Comparison of ENCODE assay signal across 35 mouse cellular contexts in genomic region chr9:70097542-70097941, GRCm38 (mm10). TPM values are rescaled to one million over a fixed set of nuclear protein-coding genes. Genes with fewer than 3 reads are reported as not detected.
"Had no signal": no experiment of that assay in that cellular context is flagged by ENCODE, and none has a peak within 500 bp of the region (broad histone marks: within the 10 kb centered on the region; RNA-seq: fewer than 3 reads in every experiment).

No protein-coding gene starts in this region.

- ATAC-seq: hindbrain, embryonic 16.5 days; hindbrain, postnatal 0 days; inflammation-experienced regulatory T-cells, adult 6 months; intestine, embryonic 15.5 days; intestine, postnatal 0 days had no signal

- H3K36me3 ChIP-seq: hindbrain, embryonic 12.5 days; intestine, embryonic 15.5 days; kidney, embryonic 15.5 days had no signal

- H3K27me3 ChIP-seq: heart, embryonic 12.5 days; heart, embryonic 13.5 days; heart, embryonic 15.5 days; hindbrain, embryonic 12.5 days; hindbrain, embryonic 13.5 days; hindbrain, embryonic 15.5 days; intestine, embryonic 15.5 days; kidney, embryonic 15.5 days had no signal

- H3K4me2 ChIP-seq: heart, embryonic 11.5 days; heart, embryonic 12.5 days; heart, embryonic 13.5 days; heart, embryonic 15.5 days; hindbrain, embryonic 12.5 days; hindbrain, embryonic 13.5 days; hindbrain, embryonic 14.5 days; hindbrain, embryonic 15.5 days; intestine, embryonic 15.5 days; kidney, embryonic 15.5 days had no signal

- H3K9ac ChIP-seq: heart, embryonic 12.5 days; heart, embryonic 13.5 days; heart, embryonic 15.5 days; hindbrain, embryonic 12.5 days; hindbrain, embryonic 13.5 days; hindbrain, embryonic 14.5 days; hindbrain, embryonic 15.5 days; intestine, embryonic 15.5 days; kidney, embryonic 15.5 days had no signal

- H3K27ac ChIP-seq: heart, embryonic 13.5 days; heart, embryonic 15.5 days; hindbrain, embryonic 10.5 days; hindbrain, embryonic 12.5 days; hindbrain, embryonic 13.5 days; hindbrain, embryonic 14.5 days; hindbrain, embryonic 15.5 days; hindbrain, postnatal 0 days; intestine, embryonic 15.5 days; kidney, embryonic 15.5 days; kidney, postnatal 0 days; layer of hippocampus, adult 2 months; left cerebral cortex, adult 2 months had no signal

- H3K4me1 ChIP-seq: heart, embryonic 12.5 days; heart, embryonic 13.5 days; heart, embryonic 15.5 days; hindbrain, embryonic 10.5 days; hindbrain, embryonic 12.5 days; hindbrain, embryonic 13.5 days; hindbrain, embryonic 15.5 days; intestine, embryonic 15.5 days; kidney, embryonic 15.5 days had no signal

- DNase-seq: heart, postnatal 10 days; heart, postnatal 14 days; heart, postnatal 36 days; heart, postnatal 4 days; kidney, adult 11 months; kidney, adult 18-20 months; kidney, adult 2 months; kidney, adult 8-10 months; kidney, adult 9 months; kidney, postnatal 10 days; kidney, postnatal 14 days; kidney, postnatal 25 days; kidney, postnatal 36 days; kidney, postnatal 4 days; layer of hippocampus, adult 9-11 months; layer of hippocampus, postnatal 36 days had no signal

- H3K9me3 ChIP-seq: heart, embryonic 13.5 days; heart, embryonic 15.5 days; hindbrain, embryonic 15.5 days; intestine, embryonic 15.5 days; kidney, embryonic 15.5 days had no signal

- H3K4me3 ChIP-seq: heart, embryonic 12.5 days; heart, embryonic 13.5 days; heart, embryonic 15.5 days; hindbrain, embryonic 10.5 days; hindbrain, embryonic 12.5 days; hindbrain, embryonic 13.5 days; hindbrain, embryonic 15.5 days; intestine, embryonic 15.5 days; kidney, embryonic 15.5 days; layer of hippocampus, adult 2 months; left cerebral cortex, adult 2 months had no signal

RNA-seq across cellular contexts. Expression of gene Gcnt3, which starts 59.7 kb away (rescaled TPM):
- polyA plus RNA-seq: heart, embryonic 11.5 days; heart, embryonic 12.5 days; heart, embryonic 13.5 days; heart, embryonic 14.5 days; heart, embryonic 15.5 days; hindbrain, embryonic 10.5 days; hindbrain, embryonic 12.5 days; hindbrain, embryonic 13.5 days; hindbrain, embryonic 14.5 days; hindbrain, embryonic 15.5 days; hindbrain, embryonic 16.5 days; inflammation-experienced regulatory T-cells, adult 6 months had no signal
